Mouse (Mus musculus) neural tube, embryonic 14.5 days (tissue): ENCODE measurements around the gene Vps53. TPM values are rescaled to one million over a fixed set of nuclear protein-coding genes. Genes with fewer than 3 reads are reported as not detected.

ENCODE experiments used
- ATAC-seq: fragments of 200-750 bp; cut with Nextera tagmentation; 2 replicates; pipeline ENCODE4 v1.8.0; 2017; ENCODE audit warnings: low read depth, mild to moderate bottlenecking, moderate TSS enrichment, moderate library complexity
- H3K27ac ChIP-seq: fragments of 300-500 bp; sonication (generic); 2 replicates; pipeline ENCODE4 v1.5.1; 2014; ENCODE audit warnings: low read depth, mild to moderate bottlenecking, control low read depth, low read length, moderate library complexity, mixed read lengths
- H3K27me3 ChIP-seq: fragments of 300-500 bp; sonication (generic); 2 replicates; pipeline ENCODE4 v1.6.1; 2014; ENCODE audit warnings: low read length; ENCODE audit not compliant: control insufficient read depth, insufficient read depth
- H3K36me3 ChIP-seq: fragments of 300-500 bp; sonication (generic); 2 replicates; pipeline ENCODE4 v1.6.1; 2014; ENCODE audit warnings: low read length, mixed read lengths; ENCODE audit not compliant: control insufficient read depth, insufficient read depth
- H3K4me1 ChIP-seq: fragments of 300-500 bp; sonication (generic); 2 replicates; pipeline ENCODE4 v1.6.1; 2014; ENCODE audit warnings: low read length; ENCODE audit not compliant: control insufficient read depth, insufficient read depth
- H3K4me2 ChIP-seq: fragments of 300-500 bp; sonication (generic); 2 replicates; pipeline ENCODE4 v1.6.1; 2014; ENCODE audit warnings: mild to moderate bottlenecking, low read depth, low read length, control low read depth
- H3K4me3 ChIP-seq: fragments of 300-500 bp; sonication (generic); 2 replicates; pipeline ENCODE4 v1.5.1; 2014; ENCODE audit warnings: low read depth, low read length, control low read depth, mixed read lengths
- H3K9ac ChIP-seq: fragments of 300-500 bp; sonication (generic); replicated peaks from 2 replicates; pipeline ENCODE4 v1.6.1; 2014; ENCODE audit warnings: low read depth, mild to moderate bottlenecking, control low read depth, low read length, mixed read lengths
- H3K9me3 ChIP-seq: fragments of 300-500 bp; sonication (generic); 2 replicates; pipeline ENCODE4 v1.6.1; 2016; ENCODE audit warnings: low read length; ENCODE audit not compliant: control insufficient read depth
- WGBS: fragments of 180-500 bp; shearing (Covaris S2); extraction: QIAGEN DNeasy Blood & Tissue Kit; methylation state at CpG from one replicate; pipeline ENCODE4 v1.1.7; 2014; 5-methylcytosine and 5-hydroxymethylcytosine counted together
- polyA plus RNA-seq: library from polyadenylated mRNA; unstranded; fragments of >200 nt; fragmentation: Nextera tagmentation; extraction: Ambion mirVana; gene quantifications from 2 replicates; pipeline ENCODE4 v1.2.1, GENCODE M21; 2014

Vps53 gene
- polyA plus RNA-seq, 1 experiment from 2014 or later, result 71.0 TPM

DNA sequence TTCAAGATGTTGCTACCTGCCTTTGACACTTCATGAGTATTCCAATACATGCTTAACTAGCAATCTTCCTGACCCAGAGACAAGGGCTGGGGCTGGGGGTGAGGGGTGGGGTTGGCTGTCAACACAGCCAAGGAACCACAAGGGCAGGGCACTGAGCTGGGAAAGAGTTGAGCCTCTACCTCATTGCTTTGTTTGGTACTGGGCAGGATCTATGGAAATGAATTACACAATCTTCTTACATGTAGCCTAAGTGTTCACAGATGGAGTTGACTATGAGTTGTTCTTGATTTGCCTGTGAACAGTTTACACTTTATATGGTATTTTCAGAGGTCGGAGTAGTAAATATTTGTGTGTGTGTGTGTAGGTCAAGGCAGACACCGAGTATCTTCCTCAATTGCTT lies 118.5 kb downstream of the Vps53 start:
- 90% methylated on average over 2 of the region's 2 CpGs for WGBS
- H3K4me2 ChIP-seq, result no peak overlapping the region
- no peaks in the 10 kb centered on the region; the same call in 1 of the 2 replicates for H3K36me3 ChIP-seq

DNA sequence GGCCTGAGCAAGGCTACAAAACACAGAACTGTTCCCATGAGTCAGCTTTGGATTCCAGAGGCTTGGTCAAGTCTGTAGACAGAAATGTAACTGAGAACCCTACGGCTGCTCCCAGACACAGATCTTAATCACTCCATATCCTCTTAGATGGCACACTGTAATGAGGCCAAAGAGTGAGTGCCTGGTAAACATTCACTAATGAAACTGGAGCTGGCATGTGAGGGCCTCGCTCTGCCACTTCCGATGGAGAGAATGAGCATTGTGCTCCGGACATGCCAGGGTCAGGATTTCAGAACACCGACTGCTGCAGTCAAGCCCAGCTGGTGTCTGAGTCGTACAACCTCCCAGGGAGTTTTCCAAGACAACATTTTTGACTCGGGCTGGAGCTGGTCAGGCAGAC lies 119.5 kb downstream of the Vps53 start:
- no peaks in the 10 kb centered on the region for H3K27me3 ChIP-seq
- no peak overlapping the region for H3K4me3 ChIP-seq
- no peak overlapping the region for H3K4me2 ChIP-seq
- no peaks in the 10 kb centered on the region for H3K9me3 ChIP-seq
- H3K36me3 ChIP-seq, result no peaks in the 10 kb centered on the region; the same call in 1 of the 2 replicates
- H3K4me1 ChIP-seq, result no peaks in the 10 kb centered on the region
- ATAC-seq, result no peak
- H3K9ac ChIP-seq, result no peak overlapping the region
- H3K27ac ChIP-seq, result no peak overlapping the region
- 79% methylated on average over 7 of the region's 7 CpGs for WGBS

More for the DNA sequence above, 118.5 kb downstream of the Vps53 start:
- Histone ChIP-seq H3K4me3 (no peak overlapping the region), H3K27ac (no peak overlapping the region), H3K4me1 (no peaks in the 10 kb centered on the region), H3K9ac (no peak overlapping the region), H3K27me3 (no peaks in the 10 kb centered on the region), H3K9me3 (no peaks in the 10 kb centered on the region)
- no peak for ATAC-seq

DNA sequence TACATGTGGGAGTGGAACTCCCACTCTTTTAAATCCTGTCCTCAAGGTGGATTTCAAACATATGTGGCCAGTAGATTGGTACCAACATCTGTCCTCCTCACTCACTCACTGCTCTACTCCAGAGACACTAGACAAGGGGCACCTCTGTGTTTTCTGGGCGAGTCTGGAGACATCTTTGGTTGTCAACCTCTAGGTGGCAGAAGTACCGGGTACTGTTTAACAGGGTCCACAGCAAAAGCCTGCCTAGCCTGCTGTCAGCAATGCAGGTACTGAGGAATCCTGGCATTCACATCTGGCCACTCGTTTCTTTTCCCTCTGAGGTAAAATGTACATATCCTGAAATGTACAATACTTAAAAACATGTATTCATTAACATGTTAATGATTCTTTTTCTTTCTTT lies 123.0 kb downstream of the Vps53 start:
- Histone ChIP-seq H3K9ac (no peak overlapping the region), H3K4me3 (no peak overlapping the region), H3K27ac (no peak overlapping the region), H3K36me3 (no peaks in the 10 kb centered on the region; the same call in 1 of the 2 replicates), H3K4me1 (no peaks in the 10 kb centered on the region), H3K27me3 (no peaks in the 10 kb centered on the region), H3K4me2 (no peak overlapping the region), H3K9me3 (no peaks in the 10 kb centered on the region)
- ATAC-seq, result no peak
- 21% methylated on average over 3 of the region's 3 CpGs for WGBS

- H3K4me3 ChIP-seq, result no peak overlapping the region
- no peaks in the 10 kb centered on the region for H3K27me3 ChIP-seq
- no peaks in the 10 kb centered on the region for H3K9me3 ChIP-seq
- H3K9ac ChIP-seq, result no peak overlapping the region
- no peak overlapping the region for H3K4me2 ChIP-seq
- ATAC-seq, result no peak
- no peaks in the 10 kb centered on the region; the same call in 1 of the 2 replicates for H3K36me3 ChIP-seq
- 92% methylated on average over 5 of the region's 5 CpGs for WGBS
- H3K27ac ChIP-seq, result no peak overlapping the region
- no peaks in the 10 kb centered on the region for H3K4me1 ChIP-seq
These were observed 127.0 kb downstream of the Vps53 start for GRCm38 (mm10) chr11:76052496-76052895.

- WGBS, result 36% methylated on average over 5 of the region's 5 CpGs
These were observed 128.4 kb downstream of the Vps53 start for GRCm38 (mm10) chr11:76050967-76051512.

GRCm38 (mm10) chr11:76050509-76050908 lies 128.9 kb downstream of the Vps53 start:
- no peak for ATAC-seq
- H3K9me3 ChIP-seq, result no peaks in the 10 kb centered on the region
- H3K9ac ChIP-seq, result no peak overlapping the region
- no peak overlapping the region for H3K27ac ChIP-seq
- WGBS, result 55% methylated on average over 3 of the region's 3 CpGs
- H3K4me2 ChIP-seq, result no peak overlapping the region
- H3K27me3 ChIP-seq, result no peaks in the 10 kb centered on the region
- no peak overlapping the region for H3K4me3 ChIP-seq
- no peaks in the 10 kb centered on the region for H3K4me1 ChIP-seq
- peaks cover 5% of the 10 kb centered on the region; the same call in 1 of the 2 replicates for H3K36me3 ChIP-seq

More at GRCm38 (mm10) chr11:76050967-76051512, 128.4 kb downstream of the Vps53 start:
- Histone ChIP-seq H3K27me3 (no peaks in the 10 kb centered on the region), H3K4me1 (no peaks in the 10 kb centered on the region), H3K4me2 (no peak overlapping the region), H3K27ac (no peak overlapping the region), H3K9me3 (no peaks in the 10 kb centered on the region), H3K4me3 (no peak overlapping the region), H3K9ac (no peak overlapping the region), H3K36me3 (peaks cover under 1% of the 10 kb centered on the region; the same call in 1 of the 2 replicates)
- ATAC-seq, result no peak

- Histone ChIP-seq H3K27ac (no peak overlapping the region), H3K36me3 (peaks cover 5% of the 10 kb centered on the region; the same call in 1 of the 2 replicates), H3K27me3 (no peaks in the 10 kb centered on the region), H3K9me3 (no peaks in the 10 kb centered on the region), H3K9ac (no peak overlapping the region), H3K4me2 (no peak overlapping the region), H3K4me1 (no peaks in the 10 kb centered on the region), H3K4me3 (no peak overlapping the region)
- ATAC-seq, result no peak
- WGBS, result 91% methylated on average over 6 of the region's 6 CpGs
These were observed 134.1 kb downstream of the Vps53 start for GRCm38 (mm10) chr11:76045367-76045766.

- H3K27ac ChIP-seq, result no peak overlapping the region
- H3K9me3 ChIP-seq, result no peaks in the 10 kb centered on the region
- H3K4me3 ChIP-seq, result no peak overlapping the region
- no peaks in the 10 kb centered on the region for H3K27me3 ChIP-seq
- no peak for ATAC-seq
- peaks cover 5% of the 10 kb centered on the region; the same call in 1 of the 2 replicates for H3K36me3 ChIP-seq
- H3K9ac ChIP-seq, result no peak overlapping the region
- H3K4me2 ChIP-seq, result no peak overlapping the region
- no peaks in the 10 kb centered on the region for H3K4me1 ChIP-seq
- WGBS, result 76% methylated on average over 6 of the region's 6 CpGs
These were observed 135.0 kb downstream of the Vps53 start for GRCm38 (mm10) chr11:76044468-76044867.

DNA sequence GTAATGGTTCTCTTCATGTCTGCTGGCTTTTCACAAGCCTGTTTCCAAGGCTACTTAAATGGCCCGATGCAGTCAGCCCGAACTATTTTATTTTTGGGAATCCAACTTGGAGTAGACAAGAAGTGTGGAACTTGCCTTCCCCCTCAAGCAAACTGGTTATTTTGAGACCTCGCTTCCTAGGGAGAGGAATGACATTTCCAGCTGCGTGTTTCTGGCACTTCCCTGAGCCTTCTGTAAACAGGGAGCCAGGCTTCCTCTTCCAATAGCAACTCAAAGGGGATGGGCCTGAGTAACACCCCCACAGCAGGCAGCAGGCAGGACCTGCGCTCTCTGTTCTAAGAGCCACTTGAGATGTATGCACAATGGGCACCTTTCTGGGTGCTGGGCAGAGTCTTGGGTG lies 136.6 kb downstream of the Vps53 start:
- ATAC-seq, result no peak

More for the DNA sequence above, 136.6 kb downstream of the Vps53 start:
- WGBS, result 49% methylated on average over 5 of the region's 5 CpGs
- no peak overlapping the region for H3K9ac ChIP-seq
- H3K27me3 ChIP-seq, result no peaks in the 10 kb centered on the region
- H3K9me3 ChIP-seq, result no peaks in the 10 kb centered on the region
- H3K4me3 ChIP-seq, result no peak overlapping the region
- no peak overlapping the region for H3K4me2 ChIP-seq
- no peaks in the 10 kb centered on the region for H3K4me1 ChIP-seq
- H3K36me3 ChIP-seq, result peaks cover 5% of the 10 kb centered on the region; the same call in 1 of the 2 replicates
- no peak overlapping the region for H3K27ac ChIP-seq
